Comparison of ENCODE assay signal across 28 mouse cellular contexts in genomic region chr2:77552675-77553074, GRCm38 (mm10).
A peak's percentile ranks its signal among the peaks of the same experiment; 100 is the strongest.
DNase-seq lines count a peak whose midpoint lies in the region; ATAC-seq and TF ChIP-seq lines count a peak whose summit lies in the region.
"Had no signal": no experiment of that assay in that cellular context is flagged by ENCODE, and none has a peak within 500 bp of the region (broad histone marks: within the 10 kb centered on the region; RNA-seq: fewer than 3 reads in every experiment).

No protein-coding gene starts in this region.

- no peak for TF ChIP-seq CTCF in gastrocnemius, adult 2 months (IDR thresholded peaks at IDR 0.05)
- TF ChIP-seq CTCF in cortical plate, adult 2 months (IDR thresholded peaks at IDR 0.05; ENCODE audit: extremely low read depth, insufficient read depth, low read length), result no peak

- no peak overlapping the region for H3K4me3 ChIP-seq in gastrocnemius, adult 2 months
- H3K4me3 ChIP-seq in megakaryocyte, embryonic 14.5 days (replicated peaks), result peak overlapping the region; percentile 14
- no peak overlapping the region for H3K4me3 ChIP-seq in cortical plate, adult 2 months (ENCODE audit: insufficient read depth, low read length)
- H3K4me3 ChIP-seq: embryonic facial prominence, embryonic 12.5 days; heart, adult 2 months; heart, embryonic 12.5 days; limb, embryonic 13.5 days; lung, embryonic 15.5 days; midbrain, embryonic 12.5 days; neural tube, embryonic 15.5 days had no signal

- intact Hi-C loops in gastrocnemius, adult 2 months (cut with DNase I), result no loop called here

- peak overlapping the region; percentile 74 for H3K27ac ChIP-seq in gastrocnemius, adult 2 months
- H3K27ac ChIP-seq in cortical plate, adult 2 months (ENCODE audit: insufficient read depth, low read length), result 0 out of 2 replicates have a peak overlapping the region, but pooled peaks have one; percentile 52
- H3K27ac ChIP-seq: embryonic facial prominence, embryonic 12.5 days; hindbrain, embryonic 14.5 days; limb, embryonic 13.5 days; lung, embryonic 15.5 days; midbrain, embryonic 12.5 days; neural tube, embryonic 15.5 days; stomach, postnatal 0 days had no signal

- H3K27me3 ChIP-seq in megakaryocyte, embryonic 14.5 days (replicated peaks), result no peaks in the 10 kb centered on the region
- H3K27me3 ChIP-seq: CH12.LX; embryonic facial prominence, embryonic 12.5 days; heart, embryonic 12.5 days; limb, embryonic 13.5 days; lung, embryonic 15.5 days; midbrain, embryonic 12.5 days; neural tube, embryonic 15.5 days had no signal

- H3K4me1 ChIP-seq in megakaryocyte, embryonic 14.5 days, result no peaks in the 10 kb centered on the region
- H3K4me1 ChIP-seq in cortical plate, adult 2 months (ENCODE audit: control insufficient read depth, insufficient read depth, low read length), result peaks cover 3% of the 10 kb centered on the region; the same call in 1 of the 2 replicates
- H3K4me1 ChIP-seq: embryonic facial prominence, embryonic 12.5 days; limb, embryonic 13.5 days; lung, embryonic 15.5 days; midbrain, embryonic 12.5 days; neural tube, embryonic 15.5 days had no signal

- DNase-seq in cerebellum, postnatal 10 days, result peak; percentile 26 to 30
- no peak for DNase-seq in cerebellum, postnatal 4 days (ENCODE audit: low spot score in 2 of 2)
- DNase-seq in gastrocnemius, adult 2 months, result no peak
- no peak for DNase-seq in gastrocnemius, postnatal 25 days
- DNase-seq in T-cell, adult 2 months (ENCODE audit: low spot score), result no peak
- DNase-seq: adrenal gland, adult 8-10 months; cerebellum, adult 11-12 months; embryo, embryonic 11 days; heart, postnatal 4 days; kidney, postnatal 14 days; right cerebral cortex, postnatal 4 days; thymus, adult 2 months; thymus, postnatal 36 days had no signal

- ATAC-seq in megakaryocyte, adult 5-6 weeks (ENCODE audit: poor library complexity, severe bottlenecking), result no peak
- ATAC-seq: forebrain, embryonic 16.5 days; intestine, postnatal 0 days had no signal

- no peaks in the 10 kb centered on the region for H3K36me3 ChIP-seq in megakaryocyte, embryonic 14.5 days (replicated peaks; ENCODE audit: low read length)
- H3K36me3 ChIP-seq: embryonic facial prominence, embryonic 12.5 days; heart, embryonic 12.5 days; limb, embryonic 13.5 days; lung, embryonic 15.5 days; midbrain, embryonic 12.5 days; neural tube, embryonic 15.5 days had no signal

- TF ChIP-seq POLR2A in cortical plate, adult 2 months (IDR thresholded peaks at IDR 0.05; ENCODE audit: extremely low read depth, insufficient read depth, low read length), result no peak

- H3K9me3 ChIP-seq in megakaryocyte, embryonic 14.5 days, result peaks cover 43% of the 10 kb centered on the region
- H3K9me3 ChIP-seq: embryonic facial prominence, embryonic 12.5 days; heart, embryonic 12.5 days; limb, embryonic 13.5 days; lung, embryonic 15.5 days; midbrain, embryonic 12.5 days; neural tube, embryonic 15.5 days had no signal

Comparison
In these comparisons a context has a peak if more than half of its experiments do, and no peak if none do; other contexts are left out.
1. DNase-seq: peak in cerebellum, postnatal 10 days (2 of 2); none in cerebellum, postnatal 4 days (0 of 2), gastrocnemius, adult 2 months (single experiment), gastrocnemius, postnatal 25 days (single experiment) and T-cell, adult 2 months (single experiment).